Mouse (Mus musculus) granulocyte monocyte progenitor cell, adult 5-6 weeks (primary cell): ENCODE measurements around the gene Tuba1c. TPM values are rescaled to one million over a fixed set of nuclear protein-coding genes. Genes with fewer than 3 reads are reported as not detected.

ENCODE experiments used
- ATAC-seq: replicated peaks from 2 replicates; pipeline ENCODE4 v1.8.0; 2016; ENCODE audit warnings: mild to moderate bottlenecking, moderate TSS enrichment, inconsistent platforms; ENCODE audit not compliant: poor library complexity, severe bottlenecking
- total RNA-seq, 2 experiments: library from RNA; stranded (forward) in 1 of 2; stranded (reverse) in 1 of 2; fragments of 200-712, 200-1000 nt in 1 of 2; fragments of >200 nt in 1 of 2; fragmentation: Nextera tagmentation in 1 of 2; gene quantifications; 2 replicates each; pipeline ENCODE4 v1.2.3; 2014 to 2017

Gene Tuba1c
- total RNA-seq, 2 experiments from 2014 or later = 120 to 131 TPM

GRCm38 (mm10) chr15:98994957-98995520 lies 34.7 kb upstream of the Tuba1c start:
- ATAC-seq = no peak

GRCm38 (mm10) chr15:98996840-98997239 lies 32.9 kb upstream of the Tuba1c start:
- no peak for ATAC-seq

GRCm38 (mm10) chr15:98997938-98998774 lies 31.5 kb upstream of the Tuba1c start:
- no peak for ATAC-seq

- ATAC-seq = no peak
Observed at GRCm38 (mm10) chr15:98998775-98999157, 30.9 kb upstream of the Tuba1c start.

GRCm38 (mm10) chr15:99000535-99001283 lies 29.0 kb upstream of the Tuba1c start:
- ATAC-seq = peak; percentile 43

GRCm38 (mm10) chr15:99001451-99001931 lies 28.2 kb upstream of the Tuba1c start:
- ATAC-seq = peak; percentile 42

GRCm38 (mm10) chr15:99003600-99003999 lies 26.1 kb upstream of the Tuba1c start:
- ATAC-seq = no peak

- peak; percentile 70 for ATAC-seq
Observed at GRCm38 (mm10) chr15:99008801-99009241, 20.9 kb upstream of the Tuba1c start.

GRCm38 (mm10) chr15:99010896-99011295 lies 18.8 kb upstream of the Tuba1c start:
- no peak for ATAC-seq

- no peak for ATAC-seq
Observed at GRCm38 (mm10) chr15:99011946-99012345, 17.7 kb upstream of the Tuba1c start.

- ATAC-seq = no peak
Observed at GRCm38 (mm10) chr15:99014496-99015030, 15.1 kb upstream of the Tuba1c start.

- peak; percentile 77 for ATAC-seq
Observed at GRCm38 (mm10) chr15:99017355-99017761, 12.3 kb upstream of the Tuba1c start.

GRCm38 (mm10) chr15:99017986-99018385 lies 11.7 kb upstream of the Tuba1c start:
- no peak for ATAC-seq

- no peak for ATAC-seq
Observed at GRCm38 (mm10) chr15:99018630-99019029, 11.1 kb upstream of the Tuba1c start.

GRCm38 (mm10) chr15:99019436-99019835 lies 10.3 kb upstream of the Tuba1c start:
- ATAC-seq = no peak

- no peak for ATAC-seq
Observed at GRCm38 (mm10) chr15:99020171-99020570, 9.5 kb upstream of the Tuba1c start.

- no peak for ATAC-seq
Observed at GRCm38 (mm10) chr15:99021255-99021654, 8.4 kb upstream of the Tuba1c start.

GRCm38 (mm10) chr15:99024668-99025314 lies 4.9 kb upstream of the Tuba1c start:
- peak; percentile 33; the same call in 1 of the 2 replicates for ATAC-seq

- no peak for ATAC-seq
Observed at GRCm38 (mm10) chr15:99025414-99025813, 4.3 kb upstream of the Tuba1c start.

GRCm38 (mm10) chr15:99026259-99026658 lies 3.4 kb upstream of the Tuba1c start:
- no peak for ATAC-seq
